Mouse (Mus musculus): ENCODE data around the gene Olfm2. TPM values are rescaled to one million over a fixed set of nuclear protein-coding genes. Genes with fewer than 3 reads are reported as not detected.
"Not testable (repeated sequence)": the region's sequence is repeated elsewhere in the genome, so short reads cannot be mapped to it uniquely, and the experiment has no call there.

Gene Olfm2
- total RNA-seq, 2 experiments from 2014 or later, result not detected

DNA sequence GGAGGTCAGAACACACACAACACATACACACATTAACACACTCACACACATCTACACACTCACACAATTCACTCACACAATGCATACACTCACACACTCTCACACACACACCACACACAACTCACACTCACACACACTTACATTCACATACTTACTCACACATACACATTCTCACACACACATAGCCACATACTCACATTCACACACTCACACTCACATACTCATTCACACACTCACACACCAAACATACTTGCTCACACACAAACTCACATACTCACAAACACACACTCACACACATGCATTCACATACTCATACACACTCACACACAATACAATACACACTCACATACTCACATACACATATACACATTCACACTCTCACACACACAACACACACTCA is 40.7 kb downstream of the Olfm2 start:
- no peak for ATAC-seq (replicated peaks; ENCODE audit: low FRiP score, poor library complexity, severe bottlenecking)

DNA sequence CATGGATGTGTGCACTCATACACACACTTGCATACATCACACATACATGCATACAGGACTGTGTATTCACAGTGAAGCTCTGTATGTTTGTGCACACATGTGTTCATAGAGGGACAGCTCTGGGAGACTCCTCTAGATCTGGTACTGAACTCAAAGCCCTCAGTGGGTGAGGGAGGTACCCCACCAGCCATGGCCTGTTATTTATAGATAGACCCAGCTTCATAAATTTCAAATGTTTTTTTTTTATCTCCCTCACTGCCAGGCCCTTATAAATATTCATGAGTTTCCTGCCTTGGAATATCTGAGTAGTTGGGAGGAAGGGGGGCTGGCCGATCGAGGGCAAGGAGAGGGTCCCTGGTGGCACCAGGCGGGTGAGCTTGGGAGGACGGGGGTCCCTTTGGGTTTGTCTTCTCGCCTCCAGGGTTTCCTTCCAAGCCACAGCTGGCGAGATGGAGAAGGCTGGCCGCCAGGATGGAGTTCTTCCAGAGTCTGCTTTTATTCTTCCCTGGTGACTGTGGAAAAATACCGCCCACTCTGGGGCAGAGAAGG is 42.2 kb downstream of the Olfm2 start:
- no peak for ATAC-seq (replicated peaks; ENCODE audit: low FRiP score, poor library complexity, severe bottlenecking)

DNA sequence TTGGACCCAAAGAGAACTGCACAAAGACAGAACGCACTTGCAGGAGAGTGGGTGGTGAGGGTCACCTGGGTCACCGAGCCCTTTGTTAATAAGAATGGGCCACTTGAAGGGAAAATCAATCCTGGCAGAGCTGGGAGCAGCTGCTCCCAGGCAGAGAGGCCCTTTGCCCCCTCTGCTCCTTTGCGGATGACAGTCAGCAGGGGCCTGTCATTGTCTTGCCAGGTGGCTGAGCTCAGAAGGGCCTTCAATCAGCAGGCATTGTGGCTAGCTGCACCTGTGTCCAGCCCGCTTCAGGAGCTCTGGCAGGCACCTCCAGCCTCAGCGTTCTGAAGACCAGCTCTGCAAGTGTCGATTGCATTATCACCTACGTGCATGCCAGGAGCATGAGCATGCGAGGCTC is 48.7 kb downstream of the Olfm2 start:
- ATAC-seq (replicated peaks; ENCODE audit: low FRiP score, poor library complexity, severe bottlenecking), result no peak

DNA sequence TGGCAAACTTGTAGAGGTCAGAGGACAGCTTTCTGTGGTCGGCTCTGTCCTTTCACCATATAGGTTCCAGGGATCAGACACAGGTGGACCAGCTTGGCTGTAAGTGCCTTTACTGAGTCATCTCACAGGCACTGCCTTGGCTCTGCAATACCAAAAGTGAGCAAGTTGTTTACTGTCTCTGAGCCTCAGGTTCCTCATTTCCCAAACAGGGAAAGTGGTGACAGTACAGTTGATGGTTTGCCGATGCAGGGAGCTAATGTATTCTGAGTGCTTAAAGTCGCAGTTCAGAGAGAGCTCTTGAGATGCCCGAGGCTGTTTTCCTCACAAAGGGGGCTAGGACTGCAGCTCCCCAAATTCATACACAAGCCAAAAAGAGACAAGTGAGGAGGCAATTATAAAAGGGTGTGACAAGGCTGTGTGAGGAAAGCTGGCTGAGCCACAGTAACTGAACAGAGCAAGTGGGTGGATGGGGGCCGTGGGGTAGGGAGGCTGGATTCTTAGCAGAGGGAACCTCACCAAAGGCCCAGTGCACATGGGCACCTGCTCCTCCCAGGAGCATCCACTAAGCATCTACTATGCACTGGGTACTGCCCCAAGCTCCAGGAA is 49.9 kb downstream of the Olfm2 start:
- ATAC-seq (replicated peaks; ENCODE audit: low FRiP score, poor library complexity, severe bottlenecking), result no peak

DNA sequence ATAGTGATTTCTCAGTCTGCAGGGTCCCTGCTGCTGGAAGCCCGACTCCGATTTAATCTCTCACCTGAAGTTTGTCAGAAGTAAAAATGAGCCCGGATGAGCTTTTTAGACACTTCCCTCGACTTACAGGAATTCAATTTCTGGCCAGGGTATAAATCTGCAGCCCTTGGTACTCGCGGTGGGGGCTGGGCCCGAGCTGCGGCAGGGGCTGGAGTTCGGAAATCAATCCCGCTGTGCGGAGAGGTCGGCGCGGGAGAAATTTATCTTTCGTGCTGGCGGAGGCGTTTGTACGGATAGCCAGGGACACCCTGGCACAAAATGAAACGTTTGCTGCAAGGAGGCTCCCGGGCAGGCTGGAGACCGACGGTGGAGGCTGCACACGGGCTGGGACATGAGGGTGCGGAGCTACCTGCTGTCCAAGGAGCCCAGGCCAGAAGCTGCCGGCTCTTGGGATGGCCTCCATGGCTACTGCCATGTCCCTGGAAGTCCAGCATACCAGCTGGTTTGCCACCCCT is 51.4 kb downstream of the Olfm2 start:
- ATAC-seq (replicated peaks; ENCODE audit: low FRiP score, poor library complexity, severe bottlenecking), result no peak

DNA sequence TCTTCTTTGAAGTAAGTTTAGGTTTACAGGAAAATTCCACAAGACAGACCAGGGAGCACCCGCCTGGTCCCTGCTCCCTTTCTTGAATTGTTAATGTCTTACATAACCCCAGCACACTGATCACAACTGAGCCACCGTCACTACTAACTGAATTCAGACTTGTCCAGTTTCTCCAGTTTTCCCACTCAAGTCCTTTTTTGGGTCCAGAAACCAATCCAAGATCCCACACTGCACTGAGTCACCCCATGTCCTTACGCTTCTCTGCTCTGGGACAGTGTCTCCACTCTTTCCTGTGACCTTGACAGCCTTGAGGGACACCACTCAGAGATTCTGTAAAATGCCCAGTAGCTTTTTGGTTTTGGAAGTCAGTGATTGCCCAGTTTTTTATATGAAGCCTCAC is 53.3 kb downstream of the Olfm2 start:
- no peak for ATAC-seq (replicated peaks; ENCODE audit: low FRiP score, poor library complexity, severe bottlenecking)

DNA sequence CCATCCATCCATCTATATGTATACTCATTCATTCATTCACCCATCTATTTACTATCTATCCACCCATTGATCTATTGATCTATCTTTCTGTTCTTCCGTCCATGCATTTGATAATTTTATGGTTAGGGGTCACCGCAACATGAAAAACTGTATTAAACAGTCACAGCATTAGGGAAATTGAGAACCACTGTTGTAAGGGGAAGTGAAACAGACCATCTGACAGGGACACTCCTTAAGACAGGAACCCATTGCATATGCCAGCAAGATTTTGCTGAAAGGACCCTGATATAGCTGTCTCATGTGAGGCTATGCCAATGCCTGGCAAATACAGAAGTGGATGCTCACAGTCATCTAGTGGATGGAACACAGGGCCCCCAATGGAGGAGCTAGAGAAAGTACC is 55.7 kb downstream of the Olfm2 start:
- ATAC-seq (replicated peaks; ENCODE audit: low FRiP score, poor library complexity, severe bottlenecking), result not testable (repeated sequence)

DNA sequence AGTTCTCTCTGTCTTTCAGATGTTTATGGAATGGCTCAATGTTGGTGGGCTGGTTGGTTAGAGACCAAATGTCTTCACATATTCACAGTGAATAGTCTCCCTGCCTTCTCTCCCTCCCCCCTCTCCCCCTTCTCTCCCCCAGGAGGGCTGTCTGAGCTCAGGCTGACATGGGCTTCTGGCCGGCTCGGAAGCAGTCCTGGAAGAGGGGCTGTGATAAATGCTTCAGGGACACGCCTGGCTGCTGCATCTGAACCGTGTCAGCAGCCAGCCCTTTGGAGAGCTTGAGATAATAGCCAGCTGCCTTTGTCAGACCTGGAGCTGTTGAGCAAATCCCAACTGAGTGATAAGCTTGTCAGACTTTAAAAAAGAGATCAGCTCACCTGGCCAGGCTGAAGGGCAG is 56.2 kb downstream of the Olfm2 start:
- ATAC-seq (replicated peaks; ENCODE audit: low FRiP score, poor library complexity, severe bottlenecking), result no peak

DNA sequence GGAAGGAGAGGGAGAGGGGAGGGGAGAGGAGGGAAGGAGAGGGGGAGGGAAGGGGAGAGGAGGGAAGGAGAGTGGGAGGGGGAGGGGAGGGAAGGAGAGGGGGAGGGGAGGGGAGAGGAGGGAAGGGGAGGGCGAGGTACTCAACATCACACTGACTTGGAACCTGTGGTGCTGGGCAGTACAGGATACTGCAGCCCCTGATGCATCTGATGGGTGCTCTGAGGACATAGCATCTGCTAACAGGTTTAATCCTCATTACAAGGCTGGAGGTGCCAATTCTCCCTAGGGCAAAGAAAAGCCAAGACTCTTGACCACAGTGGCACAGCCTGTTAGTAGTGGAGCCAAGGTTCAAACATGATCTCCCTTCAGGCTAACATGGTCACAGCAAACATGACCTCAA is 56.7 kb downstream of the Olfm2 start:
- ATAC-seq (replicated peaks; ENCODE audit: low FRiP score, poor library complexity, severe bottlenecking), result no peak

DNA sequence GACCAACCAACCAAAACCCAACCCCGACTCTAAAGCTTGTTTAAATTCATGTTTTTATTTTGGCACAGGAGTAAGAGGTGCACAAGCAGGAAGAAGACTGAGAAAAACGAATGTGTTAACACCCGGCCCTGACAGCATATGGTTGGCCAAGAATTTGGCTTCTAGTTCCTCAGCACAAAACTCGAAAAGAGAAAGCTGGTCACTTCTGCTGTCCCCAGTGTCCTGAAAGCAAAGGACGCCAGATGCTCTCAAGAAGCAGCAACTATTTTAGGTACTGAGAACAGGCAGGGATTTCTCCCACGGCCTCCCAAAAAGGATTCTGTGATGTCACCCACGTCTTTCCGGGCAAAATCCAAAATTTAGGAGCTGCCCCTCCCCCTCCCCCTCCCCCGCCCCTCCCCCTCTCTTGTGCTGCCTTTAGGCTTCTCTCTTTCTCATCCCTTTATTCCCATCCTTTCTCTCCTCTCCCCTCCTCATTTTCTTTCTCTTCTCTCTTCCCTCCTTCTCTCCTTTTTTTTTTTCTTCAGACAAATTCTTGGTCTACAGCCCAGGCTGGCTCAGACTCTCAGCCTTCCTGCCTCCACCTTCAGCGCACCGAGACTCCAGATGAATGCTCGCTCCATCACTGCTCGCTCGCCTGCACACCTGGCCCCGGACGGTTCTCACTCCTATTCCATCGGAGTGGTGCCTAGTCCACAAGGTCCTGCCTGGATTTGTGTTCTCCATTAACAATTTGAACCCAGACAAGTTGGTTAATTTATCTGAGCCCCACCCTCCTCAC is 60.9 kb downstream of the Olfm2 start:
- no peak for ATAC-seq (replicated peaks; ENCODE audit: low FRiP score, poor library complexity, severe bottlenecking)

- no peak for ATAC-seq (replicated peaks; ENCODE audit: low FRiP score, poor library complexity, severe bottlenecking)
Measured at GRCm38 (mm10) chr9:20682389-20682722, 63.8 kb downstream of the Olfm2 start.

DNA sequence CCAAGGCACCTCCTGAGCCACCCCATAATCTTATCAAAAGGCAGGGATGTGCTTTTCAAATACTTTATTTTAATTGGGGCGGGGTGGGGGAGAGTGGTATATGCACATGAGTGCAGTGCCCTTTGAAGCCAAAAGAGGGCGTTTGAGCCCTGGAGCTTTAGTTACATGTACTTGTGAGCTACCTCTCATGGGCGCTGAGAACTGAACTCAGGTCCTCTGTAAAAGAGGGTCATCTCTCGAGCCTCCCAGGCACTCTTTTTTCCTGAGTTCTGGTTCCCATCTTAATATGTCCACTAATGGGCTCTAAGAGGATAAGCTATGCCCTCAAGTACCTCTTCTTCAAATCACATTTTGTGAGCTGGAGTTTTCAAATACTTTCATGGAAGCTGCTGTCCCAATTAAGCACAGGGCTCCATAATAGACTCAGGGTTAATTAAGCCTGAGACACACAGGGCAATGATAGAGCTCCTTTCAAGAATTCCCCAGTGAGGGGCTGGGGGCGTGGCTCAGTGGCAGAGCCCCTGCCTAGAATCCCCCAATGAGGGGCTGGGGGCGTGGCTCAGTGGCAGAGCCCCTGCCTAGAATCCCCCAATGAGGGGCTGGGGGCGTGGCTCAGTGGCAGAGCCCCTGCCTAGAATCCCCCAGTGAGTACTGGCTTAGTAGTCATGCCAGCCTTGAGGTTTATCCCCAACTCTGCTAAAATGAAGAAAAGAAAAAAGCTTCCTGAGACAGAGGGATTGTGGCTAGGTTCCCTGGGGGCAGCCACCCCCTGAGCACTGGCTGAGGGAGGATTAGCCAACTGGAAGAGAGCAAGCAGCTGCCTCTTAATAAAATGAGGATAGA is 64.4 kb downstream of the Olfm2 start:
- no peak for ATAC-seq (replicated peaks; ENCODE audit: low FRiP score, poor library complexity, severe bottlenecking)

- no peak for ATAC-seq (replicated peaks; ENCODE audit: low FRiP score, poor library complexity, severe bottlenecking)
Measured at GRCm38 (mm10) chr9:20680378-20680958, 65.7 kb downstream of the Olfm2 start.

DNA sequence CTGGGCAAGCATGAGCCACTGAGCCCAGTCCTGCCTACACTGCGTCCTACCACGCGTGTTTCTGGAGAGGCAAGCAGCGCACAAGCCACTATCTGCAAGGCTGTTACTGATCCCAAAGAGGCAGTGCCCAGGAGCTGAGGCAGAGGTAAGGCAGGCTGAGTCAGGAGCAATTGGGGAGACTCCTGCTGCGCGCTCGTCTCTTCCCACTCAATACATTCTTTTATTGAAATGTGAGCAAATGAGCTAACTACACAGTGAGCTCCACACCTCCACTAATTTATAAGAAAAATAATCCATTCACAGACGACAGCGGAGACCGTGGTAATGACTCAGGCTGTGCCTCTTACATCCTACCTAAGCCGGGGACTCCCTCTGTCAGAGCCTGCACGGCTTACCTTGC is 68.3 kb downstream of the Olfm2 start:
- ATAC-seq (replicated peaks; ENCODE audit: low FRiP score, poor library complexity, severe bottlenecking), result no peak

DNA sequence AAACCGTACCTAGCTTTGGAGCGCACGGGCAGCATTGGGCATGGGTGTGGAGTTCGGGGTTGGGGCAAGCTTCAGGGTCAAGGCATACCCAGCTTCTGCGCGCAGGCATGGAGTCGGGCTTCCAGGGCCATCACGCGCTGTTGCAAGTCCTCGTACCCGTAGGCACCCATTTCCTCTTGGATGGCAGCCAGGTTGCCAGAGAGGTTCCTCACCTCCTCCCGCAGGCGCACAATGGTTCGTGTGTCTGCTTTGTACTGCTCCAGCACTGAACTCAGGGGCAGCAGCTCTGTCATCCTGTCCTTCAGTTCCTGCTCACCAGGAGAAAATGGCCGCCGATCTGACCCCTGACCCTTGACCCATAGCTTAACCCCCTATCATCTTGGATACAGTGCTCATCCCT is 74.1 kb downstream of the Olfm2 start:
- ATAC-seq (replicated peaks; ENCODE audit: low FRiP score, poor library complexity, severe bottlenecking), result no peak

- no peak for ATAC-seq (replicated peaks; ENCODE audit: low FRiP score, poor library complexity, severe bottlenecking)
Measured at GRCm38 (mm10) chr9:20668065-20668464, 78.1 kb downstream of the Olfm2 start.

- no peak for ATAC-seq (replicated peaks; ENCODE audit: low FRiP score, poor library complexity, severe bottlenecking)
Measured at GRCm38 (mm10) chr9:20666510-20667034, 79.6 kb downstream of the Olfm2 start.

- no peak for ATAC-seq (replicated peaks; ENCODE audit: low FRiP score, poor library complexity, severe bottlenecking)
Measured at GRCm38 (mm10) chr9:20665925-20666324, 80.2 kb downstream of the Olfm2 start.

- ATAC-seq (replicated peaks; ENCODE audit: low FRiP score, poor library complexity, severe bottlenecking), result no peak
Measured at GRCm38 (mm10) chr9:20664982-20665637, 81.0 kb downstream of the Olfm2 start.
